Mouse (Mus musculus): Measurements from ENCODE around the gene Card6. TPM values are rescaled to one million over a fixed set of nuclear protein-coding genes. Genes with fewer than 3 reads are reported as not detected.
"Not testable (repeated sequence)": the region's sequence is repeated elsewhere in the genome, so short reads cannot be mapped to it uniquely, and the experiment has no call there.

The Card6 gene
- total and polyA plus RNA-seq, 2 experiments from 2014 or later: 0.11 to 0.52 TPM

GRCm38 (mm10) chr15:5134179-5134578, 25.8 kb upstream of the Card6 start:
- no peak overlapping the region for H3K4me3 ChIP-seq (ENCODE audit: low read depth, low read length)
- no peak for ATAC-seq (ENCODE audit: low FRiP score)
- 57% methylated on average over 3 of the region's 3 CpGs for WGBS

GRCm38 (mm10) chr15:5133301-5133700, 25.0 kb upstream of the Card6 start:
- H3K4me2 ChIP-seq (ENCODE audit: low read depth, low read length, poor library complexity, severe bottlenecking): no peak overlapping the region
- H3K4me3 ChIP-seq (ENCODE audit: low read depth, low read length): no peak overlapping the region
- DNase-seq (ENCODE audit: low spot score): no peak
- WGBS: 75% methylated on average over 3 of the region's 3 CpGs
- H3K27ac ChIP-seq (ENCODE audit: low read depth, low read length): no peak overlapping the region
- no peaks in the 10 kb centered on the region for H3K9me3 ChIP-seq (ENCODE audit: low read length)
- no peak for TF ChIP-seq CTCF (IDR thresholded peaks at IDR 0.05)
- no peaks in the 10 kb centered on the region for H3K27me3 ChIP-seq (ENCODE audit: insufficient read depth, low read length)
- H3K4me1 ChIP-seq (ENCODE audit: insufficient read depth, low read length): no peaks in the 10 kb centered on the region
- no peak overlapping the region for H3K9ac ChIP-seq (replicated peaks; ENCODE audit: low read length, poor library complexity, severe bottlenecking)
- H3K36me3 ChIP-seq (ENCODE audit: insufficient read depth, low read length): no peaks in the 10 kb centered on the region
- no peak for ATAC-seq (ENCODE audit: low FRiP score)

More at GRCm38 (mm10) chr15:5134179-5134578, 25.8 kb upstream of the Card6 start:
- DNase-seq (ENCODE audit: low spot score): no peak
- Histone ChIP-seq H3K9me3 (ENCODE audit: low read length) (no peaks in the 10 kb centered on the region), H3K27me3 (ENCODE audit: insufficient read depth, low read length) (no peaks in the 10 kb centered on the region), H3K9ac (replicated peaks; ENCODE audit: low read length, poor library complexity, severe bottlenecking) (no peak overlapping the region), H3K36me3 (ENCODE audit: insufficient read depth, low read length) (no peaks in the 10 kb centered on the region), H3K4me2 (ENCODE audit: low read depth, low read length, poor library complexity, severe bottlenecking) (no peak overlapping the region), H3K4me1 (ENCODE audit: insufficient read depth, low read length) (no peaks in the 10 kb centered on the region), H3K27ac (ENCODE audit: low read depth, low read length) (no peak overlapping the region)
- TF ChIP-seq CTCF (IDR thresholded peaks at IDR 0.05): no peak

- H3K9me3 ChIP-seq (ENCODE audit: low read length); H3K27me3 ChIP-seq (ENCODE audit: insufficient read depth, low read length); H3K4me3 ChIP-seq (ENCODE audit: low read depth, low read length); DNase-seq (ENCODE audit: low spot score); ATAC-seq (ENCODE audit: low FRiP score); H3K27ac ChIP-seq (ENCODE audit: low read depth, low read length); H3K9ac ChIP-seq (replicated peaks; ENCODE audit: low read length, poor library complexity, severe bottlenecking); H3K36me3 ChIP-seq (ENCODE audit: insufficient read depth, low read length); H3K4me2 ChIP-seq (ENCODE audit: low read depth, low read length, poor library complexity, severe bottlenecking); H3K4me1 ChIP-seq (ENCODE audit: insufficient read depth, low read length): not testable (repeated sequence)
- WGBS: 92% methylated on average over 14 of the region's 14 CpGs
These were observed 22.7 kb upstream of the Card6 start for GRCm38 (mm10) chr15:5130887-5131668.

- no peaks in the 10 kb centered on the region for H3K27me3 ChIP-seq (ENCODE audit: insufficient read depth, low read length)
- WGBS: 95% methylated on average over 12 of the region's 12 CpGs
- H3K9me3 ChIP-seq (ENCODE audit: low read length): no peaks in the 10 kb centered on the region
- no peaks in the 10 kb centered on the region for H3K4me1 ChIP-seq (ENCODE audit: insufficient read depth, low read length)
- no peak overlapping the region for H3K4me2 ChIP-seq (ENCODE audit: low read depth, low read length, poor library complexity, severe bottlenecking)
- H3K27ac ChIP-seq (ENCODE audit: low read depth, low read length): no peak overlapping the region
- no peak overlapping the region for H3K4me3 ChIP-seq (ENCODE audit: low read depth, low read length)
- TF ChIP-seq CTCF (IDR thresholded peaks at IDR 0.05): no peak
- 0 out of 2 replicates have a peak, but pooled peaks cover 3% of the 10 kb centered on the region for H3K36me3 ChIP-seq (ENCODE audit: insufficient read depth, low read length)
- H3K9ac ChIP-seq (replicated peaks; ENCODE audit: low read length, poor library complexity, severe bottlenecking): no peak overlapping the region
- DNase-seq (ENCODE audit: low spot score): no peak
- no peak for ATAC-seq (ENCODE audit: low FRiP score)
These were observed 20.9 kb upstream of the Card6 start for GRCm38 (mm10) chr15:5129111-5129805.

GRCm38 (mm10) chr15:5128176-5128940, 20.0 kb upstream of the Card6 start:
- Histone ChIP-seq H3K4me3 (ENCODE audit: low read depth, low read length) (no peak overlapping the region), H3K4me1 (ENCODE audit: insufficient read depth, low read length) (no peaks in the 10 kb centered on the region), H3K9me3 (ENCODE audit: low read length) (no peaks in the 10 kb centered on the region), H3K9ac (replicated peaks; ENCODE audit: low read length, poor library complexity, severe bottlenecking) (no peak overlapping the region), H3K27me3 (ENCODE audit: insufficient read depth, low read length) (no peaks in the 10 kb centered on the region), H3K36me3 (ENCODE audit: insufficient read depth, low read length) (0 out of 2 replicates have a peak, but pooled peaks cover 4% of the 10 kb centered on the region), H3K4me2 (ENCODE audit: low read depth, low read length, poor library complexity, severe bottlenecking) (no peak overlapping the region), H3K27ac (ENCODE audit: low read depth, low read length) (no peak overlapping the region)
- WGBS: 84% methylated on average over 5 of the region's 5 CpGs
- ATAC-seq (ENCODE audit: low FRiP score): no peak
- no peak for TF ChIP-seq CTCF (IDR thresholded peaks at IDR 0.05)
- DNase-seq (ENCODE audit: low spot score): no peak

Measured in midbrain, postnatal 0 days (tissue).